Mouse (Mus musculus) cortical plate, adult 2 months (tissue): Measurements from ENCODE around the gene Lipi. TPM values are rescaled to one million over a fixed set of nuclear protein-coding genes. Genes with fewer than 3 reads are reported as not detected.

Experiments used
- H3K27ac ChIP-seq: fragments of 200-500 bp; 2 replicates; pipeline ENCODE4 v1.5.1; 2012; ENCODE audit warnings: low read length, control low read depth, inconsistent platforms; ENCODE audit not compliant: insufficient read depth
- H3K4me1 ChIP-seq: fragments of 200-500 bp; 2 replicates; pipeline ENCODE4 v1.6.1; 2011; ENCODE audit warnings: low read length; ENCODE audit not compliant: control insufficient read depth, insufficient read depth
- H3K4me3 ChIP-seq: fragments of 200-500 bp; 2 replicates; pipeline ENCODE4 v1.5.1; 2011; ENCODE audit warnings: mild to moderate bottlenecking, low read length, control low read depth; ENCODE audit not compliant: insufficient read depth
- CTCF ChIP-seq: fragments of 200-500 bp; IDR thresholded peaks from 2 replicates; pipeline ENCODE4 v1.5.1; 2011; ENCODE audit warnings: mild to moderate bottlenecking, control low read depth, low read length; ENCODE audit not compliant: insufficient read depth; ENCODE audit errors: extremely low read depth
- POLR2A ChIP-seq: fragments of 200-500 bp; IDR thresholded peaks from 2 replicates; pipeline ENCODE4 v1.6.1; 2011; ENCODE audit warnings: mild to moderate bottlenecking, low read length, control low read depth; ENCODE audit not compliant: insufficient read depth; ENCODE audit errors: extremely low read depth
- polyA plus RNA-seq: library from polyadenylated mRNA; depleted of rRNA; stranded (reverse); fragments of >200 nt; gene quantifications from 2 replicates; pipeline ENCODE4 v1.2.3, GENCODE M21; 2012; rRNA removed

Lipi gene
- polyA plus RNA-seq, 1 experiment = not detected

- H3K4me1 ChIP-seq = no peaks in the 10 kb centered on the region
- H3K4me3 ChIP-seq = no peak overlapping the region
- TF ChIP-seq POLR2A (no peak), CTCF (no peak)
- no peak overlapping the region for H3K27ac ChIP-seq
These were observed 23.0 kb downstream of the Lipi start for GRCm38 (mm10) chr16:75562910-75563309.

GRCm38 (mm10) chr16:75545310-75545709, 40.6 kb downstream of the Lipi start:
- Histone ChIP-seq H3K4me1 (no peaks in the 10 kb centered on the region), H3K27ac (no peak overlapping the region), H3K4me3 (no peak overlapping the region)
- TF ChIP-seq POLR2A = no peak
- no peak for TF ChIP-seq CTCF

GRCm38 (mm10) chr16:75537784-75538565, 47.9 kb downstream of the Lipi start:
- no peaks in the 10 kb centered on the region for H3K4me1 ChIP-seq
- no peak overlapping the region for H3K27ac ChIP-seq
- H3K4me3 ChIP-seq = no peak overlapping the region
- no peak for TF ChIP-seq CTCF
- TF ChIP-seq POLR2A = no peak

- H3K4me1 ChIP-seq = no peaks in the 10 kb centered on the region
- H3K27ac ChIP-seq = no peak overlapping the region
- no peak overlapping the region for H3K4me3 ChIP-seq
- TF ChIP-seq POLR2A (no peak), CTCF (no peak)
These were observed 54.2 kb downstream of the Lipi start for GRCm38 (mm10) chr16:75531705-75532104.

- Histone ChIP-seq H3K27ac (no peak overlapping the region), H3K4me3 (no peak overlapping the region), H3K4me1 (no peaks in the 10 kb centered on the region)
- TF ChIP-seq POLR2A (no peak), CTCF (no peak)
These were observed 89.3 kb downstream of the Lipi start for GRCm38 (mm10) chr16:75496568-75496967.

Other genes starting within 250 kb of the Lipi start
- gene Rbm11, start 6.8 kb upstream of the Lipi start, polyA plus RNA-seq = 4.8 TPM in 2 replicates
- 16.7 and 16.9 TPM in 2 replicates for gene Hspa13, start 181.0 kb upstream of the Lipi start, polyA plus RNA-seq